Mouse (Mus musculus): ENCODE measurements around the gene Ddx56. TPM values are rescaled to one million over a fixed set of nuclear protein-coding genes. Genes with fewer than 3 reads are reported as not detected.
"Not testable (repeated sequence)": the region's sequence is repeated elsewhere in the genome, so short reads cannot be mapped to it uniquely, and the experiment has no call there.

Gene Ddx56
- polyA plus RNA-seq, 1 experiment from 2014 or later = 91.7 TPM

DNA sequence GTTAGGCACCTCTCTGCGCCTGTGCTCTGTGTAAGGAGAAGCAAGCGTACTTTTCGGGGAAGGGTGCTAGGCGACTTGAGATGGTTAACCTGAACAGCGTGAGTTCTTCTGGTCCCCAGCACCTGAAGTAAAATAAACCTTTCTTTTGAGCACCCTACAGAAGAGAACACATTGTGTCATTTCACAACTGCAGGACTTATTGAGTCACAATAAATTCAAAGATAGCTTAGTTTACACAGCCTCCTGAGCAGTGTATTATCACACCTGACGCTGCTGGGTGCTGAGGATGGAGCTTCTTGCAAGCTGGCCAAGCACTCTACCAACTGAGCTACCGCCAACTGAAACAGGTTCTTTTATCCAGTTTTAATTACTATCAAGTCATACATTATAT is 7.5 kb upstream of the Ddx56 start:
- Histone ChIP-seq H3K4me2 (ENCODE audit: low read length) (peak overlapping the region; percentile 97), H3K36me3 (ENCODE audit: control insufficient read depth, insufficient read depth, low read length) (peaks cover 26% of the 10 kb centered on the region), H3K9ac (ENCODE audit: low read length) (peak overlapping the region; percentile 87), H3K4me1 (ENCODE audit: control insufficient read depth, insufficient read depth, low read length) (peaks cover 20% of the 10 kb centered on the region), H3K4me3 (ENCODE audit: low read depth, low read length) (peak overlapping the region; percentile 74), H3K9me3 (replicated peaks; ENCODE audit: control insufficient read depth, low read length) (no peaks in the 10 kb centered on the region), H3K27me3 (replicated peaks; ENCODE audit: control insufficient read depth, insufficient read depth, low read length) (no peaks in the 10 kb centered on the region), H3K27ac (ENCODE audit: low read depth, low read length) (peak overlapping the region; percentile 86)
- DNase-seq (ENCODE audit: low spot score) = no peak
- 23% methylated on average over 7 of the region's 7 CpGs for WGBS
- peak; percentile 32; the same call in 1 of the 2 replicates for ATAC-seq

DNA sequence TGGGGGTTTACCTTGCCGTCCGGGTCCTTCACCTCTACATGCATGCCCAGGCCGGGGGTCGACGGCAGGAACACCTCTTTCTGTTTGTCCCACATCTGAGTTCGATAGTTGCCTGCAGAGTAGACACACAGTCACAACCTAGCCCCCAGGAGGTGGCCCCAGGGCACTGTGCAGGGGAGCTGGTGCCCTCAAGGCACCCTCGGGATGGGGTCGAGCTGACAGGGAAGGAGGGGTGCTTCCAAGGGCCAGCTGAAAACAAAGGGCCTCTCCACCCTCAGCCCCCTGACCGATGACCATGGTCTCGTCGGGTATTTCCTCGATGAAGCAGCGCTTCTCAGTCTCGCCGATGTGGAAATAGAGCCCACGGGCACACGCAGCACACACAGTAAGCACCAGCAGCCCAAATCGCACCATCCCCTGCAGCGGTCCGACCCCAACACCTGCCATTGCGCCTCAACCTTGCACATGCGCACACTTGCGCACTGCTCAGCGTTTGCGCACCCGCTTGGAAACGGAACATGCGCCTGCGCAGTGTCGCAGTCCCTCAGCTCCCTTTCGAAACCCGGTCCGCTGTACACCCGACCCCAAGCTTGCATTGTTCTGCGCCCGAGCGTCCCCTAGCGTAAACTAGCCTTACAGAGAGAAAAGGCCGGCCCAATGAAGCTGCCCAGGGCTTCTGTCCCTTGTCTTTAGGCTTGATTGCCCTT is 7.0 kb upstream of the Ddx56 start, which contains the start of gene Tmed4:
Gene Tmed4, minus strand, starts transcription at position 484 of the 707 bp plus-strand sequence.
- Histone ChIP-seq H3K36me3 (ENCODE audit: control insufficient read depth, insufficient read depth, low read length) (peaks cover 27% of the 10 kb centered on the region), H3K4me1 (ENCODE audit: control insufficient read depth, insufficient read depth, low read length) (peaks cover 20% of the 10 kb centered on the region), H3K9ac (ENCODE audit: low read length) (peak within 1 kb of the TSS; percentile 87), H3K27ac (ENCODE audit: low read depth, low read length) (peak within 1 kb of the TSS; percentile 86), H3K27me3 (replicated peaks; ENCODE audit: control insufficient read depth, insufficient read depth, low read length) (no peaks in the 10 kb centered on the region), H3K4me3 (ENCODE audit: low read depth, low read length) (peak within 1 kb of the TSS; percentile 74), H3K4me2 (ENCODE audit: low read length) (peak within 1 kb of the TSS; percentile 97), H3K9me3 (replicated peaks; ENCODE audit: control insufficient read depth, low read length) (no peaks in the 10 kb centered on the region)
- WGBS = under 1% methylated on average over 39 of the region's 39 CpGs
- ATAC-seq = peak; percentile 98
- DNase-seq (ENCODE audit: low spot score) = peak; percentile 99

DNA sequence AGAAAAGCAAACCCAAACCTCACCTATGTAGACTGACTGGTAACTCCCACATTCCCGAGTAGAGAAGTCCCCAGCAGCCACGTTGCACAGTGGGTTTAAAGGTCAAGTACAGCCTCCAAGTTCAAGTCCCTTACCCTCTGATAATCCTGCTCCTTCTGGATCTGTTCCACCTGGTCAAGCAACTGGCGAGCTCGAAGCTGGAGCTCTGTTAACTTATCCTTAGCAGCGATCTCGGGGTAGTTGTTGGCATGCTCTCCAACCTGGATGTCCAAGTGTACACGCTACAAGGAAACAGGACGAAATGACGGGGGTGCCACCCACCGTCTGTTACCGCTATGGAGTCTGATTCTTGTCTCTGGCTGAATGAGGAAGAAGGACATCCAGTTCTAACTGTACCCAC is 6.0 kb upstream of the Ddx56 start:
- peaks cover 31% of the 10 kb centered on the region for H3K36me3 ChIP-seq (ENCODE audit: control insufficient read depth, insufficient read depth, low read length)
- no peaks in the 10 kb centered on the region for H3K27me3 ChIP-seq (replicated peaks; ENCODE audit: control insufficient read depth, insufficient read depth, low read length)
- H3K9ac ChIP-seq (ENCODE audit: low read length) = peak overlapping the region; percentile 87
- H3K4me2 ChIP-seq (ENCODE audit: low read length) = peak overlapping the region; percentile 97
- H3K27ac ChIP-seq (ENCODE audit: low read depth, low read length) = no peak overlapping the region
- H3K9me3 ChIP-seq (replicated peaks; ENCODE audit: control insufficient read depth, low read length) = no peaks in the 10 kb centered on the region
- no peak for ATAC-seq
- DNase-seq (ENCODE audit: low spot score) = no peak
- H3K4me1 ChIP-seq (ENCODE audit: control insufficient read depth, insufficient read depth, low read length) = peaks cover 20% of the 10 kb centered on the region
- WGBS = 65% methylated on average over 11 of the region's 11 CpGs
- peak overlapping the region; percentile 74 for H3K4me3 ChIP-seq (ENCODE audit: low read depth, low read length)

DNA sequence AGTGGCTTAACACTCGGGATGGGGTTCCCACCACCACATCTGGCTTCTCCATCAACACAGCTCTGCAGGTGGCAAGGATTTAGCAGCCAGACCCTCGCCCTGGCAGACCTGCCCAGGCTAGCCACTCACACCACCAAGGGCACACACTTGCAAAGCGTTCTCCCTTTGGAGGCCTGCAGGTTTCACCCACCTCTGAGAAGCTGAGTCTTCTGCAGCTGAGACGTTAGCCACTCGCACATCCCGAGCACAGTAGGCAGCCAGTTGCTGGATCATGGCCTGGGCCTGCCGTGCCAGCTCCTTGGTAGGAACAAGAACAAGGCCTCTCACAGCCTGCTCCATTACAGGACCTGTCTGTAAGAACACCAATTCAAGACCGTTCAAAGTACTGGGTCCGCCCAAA is 951 bp downstream of the Ddx56 start:
- Histone ChIP-seq H3K4me1 (ENCODE audit: control insufficient read depth, insufficient read depth, low read length) (peaks cover 7% of the 10 kb centered on the region), H3K27ac (ENCODE audit: low read depth, low read length) (no peak overlapping the region), H3K9me3 (replicated peaks; ENCODE audit: control insufficient read depth, low read length) (no peaks in the 10 kb centered on the region), H3K9ac (ENCODE audit: low read length) (peak overlapping the region; percentile 86), H3K36me3 (ENCODE audit: control insufficient read depth, insufficient read depth, low read length) (peaks cover 63% of the 10 kb centered on the region), H3K4me2 (ENCODE audit: low read length) (peak overlapping the region; percentile 89), H3K27me3 (replicated peaks; ENCODE audit: control insufficient read depth, insufficient read depth, low read length) (no peaks in the 10 kb centered on the region), H3K4me3 (ENCODE audit: low read depth, low read length) (peak overlapping the region; percentile 94)
- DNase-seq (ENCODE audit: low spot score) (no peak), ATAC-seq (no peak)
- 74% methylated on average over 9 of the region's 9 CpGs for WGBS

DNA sequence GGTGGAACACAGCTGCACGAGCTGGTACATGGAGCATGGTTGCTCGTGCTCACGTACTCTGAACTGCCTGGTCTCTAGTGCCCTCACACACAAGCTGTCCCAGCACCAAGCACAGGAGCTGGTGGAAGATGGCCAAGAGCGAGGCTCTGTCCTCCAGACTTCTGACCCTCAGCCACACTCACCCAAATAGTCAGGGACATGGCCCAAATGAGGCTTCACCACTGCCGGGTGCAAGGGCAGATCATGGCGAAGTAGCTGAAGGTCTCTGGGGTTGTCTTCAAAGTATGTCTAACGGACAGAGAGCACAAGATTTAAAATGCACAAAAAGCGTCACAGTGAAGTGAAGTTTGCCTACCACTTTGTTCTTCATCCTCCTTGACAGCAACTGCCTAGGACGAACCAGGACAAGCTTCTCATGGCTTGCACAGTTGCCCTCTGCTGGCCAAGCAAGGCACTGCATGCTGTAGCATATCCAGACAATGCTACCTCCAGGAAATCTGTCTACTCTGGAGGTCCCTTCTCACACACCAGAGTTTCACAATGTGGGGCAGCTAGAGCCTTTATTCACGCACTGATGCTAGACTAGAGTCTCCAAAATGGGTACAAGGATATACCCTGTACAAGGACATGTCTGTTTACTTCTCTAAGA is 6.0 kb downstream of the Ddx56 start:
- Histone ChIP-seq H3K4me2 (ENCODE audit: low read length) (no peak overlapping the region), H3K4me3 (ENCODE audit: low read depth, low read length) (no peak overlapping the region), H3K9ac (ENCODE audit: low read length) (no peak overlapping the region), H3K27ac (ENCODE audit: low read depth, low read length) (no peak overlapping the region), H3K36me3 (ENCODE audit: control insufficient read depth, insufficient read depth, low read length) (peaks cover 86% of the 10 kb centered on the region), H3K27me3 (replicated peaks; ENCODE audit: control insufficient read depth, insufficient read depth, low read length) (no peaks in the 10 kb centered on the region), H3K4me1 (ENCODE audit: control insufficient read depth, insufficient read depth, low read length) (peaks cover 3% of the 10 kb centered on the region), H3K9me3 (replicated peaks; ENCODE audit: control insufficient read depth, low read length) (no peaks in the 10 kb centered on the region)
- ATAC-seq (peak; percentile 67; the same call in 1 of the 2 replicates), DNase-seq (ENCODE audit: low spot score) (peak; percentile 89)
- WGBS = 73% methylated on average over 10 of the region's 10 CpGs

DNA sequence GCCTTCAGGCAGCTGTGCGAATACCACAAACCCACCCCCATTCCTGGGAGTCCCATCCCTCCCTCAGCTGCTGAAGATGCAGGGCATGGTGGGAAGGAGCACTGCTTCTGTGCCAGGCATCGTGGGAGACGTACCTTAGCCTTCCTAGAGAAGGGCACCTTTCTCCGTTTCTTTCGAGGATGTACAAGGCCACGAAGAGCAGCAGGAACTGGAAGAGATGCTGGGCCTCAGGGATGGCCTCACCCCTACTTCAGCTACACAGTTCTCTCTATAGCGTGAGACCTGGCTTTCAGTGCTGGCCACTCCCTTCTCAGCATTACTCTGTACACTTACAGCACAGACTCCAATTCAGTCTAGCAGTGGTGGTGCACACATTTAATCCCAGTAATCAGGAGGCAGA is 8.2 kb downstream of the Ddx56 start:
- no peaks in the 10 kb centered on the region for H3K4me1 ChIP-seq (ENCODE audit: control insufficient read depth, insufficient read depth, low read length)
- H3K9me3 ChIP-seq (replicated peaks; ENCODE audit: control insufficient read depth, low read length) = no peaks in the 10 kb centered on the region
- H3K36me3 ChIP-seq (ENCODE audit: control insufficient read depth, insufficient read depth, low read length) = peaks cover 66% of the 10 kb centered on the region
- DNase-seq (ENCODE audit: low spot score) = no peak
- H3K4me3 ChIP-seq (ENCODE audit: low read depth, low read length) = no peak overlapping the region
- WGBS = 95% methylated on average over 7 of the region's 7 CpGs
- ATAC-seq = no peak
- H3K9ac ChIP-seq (ENCODE audit: low read length) = no peak overlapping the region
- H3K27ac ChIP-seq (ENCODE audit: low read depth, low read length) = no peak overlapping the region
- no peak overlapping the region for H3K4me2 ChIP-seq (ENCODE audit: low read length)
- no peaks in the 10 kb centered on the region for H3K27me3 ChIP-seq (replicated peaks; ENCODE audit: control insufficient read depth, insufficient read depth, low read length)

DNA sequence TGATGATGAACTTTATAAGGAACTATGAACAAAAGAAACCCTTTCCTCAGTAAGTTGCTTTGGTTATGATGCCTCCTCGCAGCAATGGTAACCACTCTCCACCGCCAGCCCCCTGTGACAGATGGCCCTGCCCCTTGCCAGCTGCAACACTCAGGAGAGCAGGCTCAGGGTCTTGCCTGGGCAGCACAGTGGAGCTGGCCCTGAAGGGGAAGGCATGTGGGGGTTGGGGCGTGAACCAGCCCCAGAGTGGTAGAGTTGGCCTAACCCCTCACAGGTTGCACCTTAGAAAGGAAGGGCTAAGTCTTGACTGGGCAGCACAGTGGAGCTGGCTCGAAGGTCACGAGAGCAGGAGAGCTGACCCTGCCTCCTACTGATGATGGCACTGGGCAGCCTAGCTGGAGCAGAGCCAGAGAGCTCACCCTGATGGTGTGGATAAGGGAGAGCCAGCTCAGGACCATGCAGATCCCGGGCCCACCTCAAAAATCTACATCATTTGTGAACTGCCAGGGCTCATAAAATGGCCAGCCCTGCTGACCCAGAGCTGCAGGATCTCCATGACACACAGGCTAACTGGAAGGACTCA is 11.0 kb downstream of the Ddx56 start:
- H3K4me2 ChIP-seq (ENCODE audit: low read length) = no peak overlapping the region
- H3K4me1 ChIP-seq (ENCODE audit: control insufficient read depth, insufficient read depth, low read length) = no peaks in the 10 kb centered on the region
- WGBS = 73% methylated on average over 6 of the region's 6 CpGs
- peaks cover 41% of the 10 kb centered on the region for H3K36me3 ChIP-seq (ENCODE audit: control insufficient read depth, insufficient read depth, low read length)
- H3K27me3 ChIP-seq (replicated peaks; ENCODE audit: control insufficient read depth, insufficient read depth, low read length) = no peaks in the 10 kb centered on the region
- H3K9ac ChIP-seq (ENCODE audit: low read length) = no peak overlapping the region
- no peak overlapping the region for H3K4me3 ChIP-seq (ENCODE audit: low read depth, low read length)
- no peaks in the 10 kb centered on the region for H3K9me3 ChIP-seq (replicated peaks; ENCODE audit: control insufficient read depth, low read length)
- peak; percentile 42; the same call in 1 of the 2 replicates for ATAC-seq
- no peak overlapping the region for H3K27ac ChIP-seq (ENCODE audit: low read depth, low read length)
- DNase-seq (ENCODE audit: low spot score) = no peak

DNA sequence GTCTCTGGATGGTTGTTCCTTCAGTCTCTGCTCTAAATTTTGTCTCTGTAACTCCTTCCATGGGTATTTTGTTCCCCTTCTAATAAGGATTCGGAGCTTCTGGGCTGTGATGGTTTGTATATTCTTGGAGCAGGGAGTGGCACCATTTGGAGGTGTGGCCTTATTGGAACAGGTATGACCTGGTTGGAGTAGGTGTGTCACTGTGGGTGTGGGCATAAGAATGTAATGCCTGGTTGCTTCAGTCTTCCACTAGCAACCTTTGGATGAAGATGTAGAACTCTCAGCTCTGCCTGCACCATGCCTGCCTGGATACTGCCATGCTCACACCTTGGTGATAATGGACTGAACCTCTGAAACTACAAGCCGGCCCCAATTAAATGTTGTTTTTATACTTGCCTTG is 13.0 kb downstream of the Ddx56 start:
- H3K9ac ChIP-seq (ENCODE audit: low read length); H3K4me1 ChIP-seq (ENCODE audit: control insufficient read depth, insufficient read depth, low read length); H3K4me3 ChIP-seq (ENCODE audit: low read depth, low read length); H3K27me3 ChIP-seq (replicated peaks; ENCODE audit: control insufficient read depth, insufficient read depth, low read length); H3K4me2 ChIP-seq (ENCODE audit: low read length); H3K27ac ChIP-seq (ENCODE audit: low read depth, low read length); ATAC-seq; DNase-seq (ENCODE audit: low spot score); H3K9me3 ChIP-seq (replicated peaks; ENCODE audit: control insufficient read depth, low read length): not testable (repeated sequence)
- peaks cover 22% of the 10 kb centered on the region for H3K36me3 ChIP-seq (ENCODE audit: control insufficient read depth, insufficient read depth, low read length)
- 93% methylated on average over 2 of the region's 2 CpGs for WGBS

DNA sequence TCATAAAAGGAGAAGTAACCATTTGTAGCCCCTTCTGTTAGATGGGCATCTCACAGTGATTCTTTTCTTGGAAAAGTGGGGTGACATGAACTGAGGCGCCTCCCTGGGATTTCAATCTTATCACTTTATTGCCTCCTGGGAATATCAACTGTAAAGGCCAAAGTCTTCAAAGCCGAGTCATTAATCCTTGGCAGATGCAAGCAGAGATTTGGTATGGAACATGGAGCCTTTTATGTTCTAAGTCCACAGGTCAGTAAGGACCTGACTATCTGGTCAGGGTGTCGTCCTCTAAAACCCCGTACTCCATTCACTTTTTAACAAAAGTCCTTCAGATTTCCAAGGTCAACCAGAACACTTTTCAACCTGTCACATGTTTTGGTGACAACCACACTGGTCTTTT is 14.7 kb downstream of the Ddx56 start:
- Histone ChIP-seq H3K4me1 (ENCODE audit: control insufficient read depth, insufficient read depth, low read length) (no peaks in the 10 kb centered on the region), H3K4me3 (ENCODE audit: low read depth, low read length) (no peak overlapping the region), H3K9me3 (replicated peaks; ENCODE audit: control insufficient read depth, low read length) (no peaks in the 10 kb centered on the region), H3K4me2 (ENCODE audit: low read length) (no peak overlapping the region), H3K9ac (ENCODE audit: low read length) (no peak overlapping the region), H3K27ac (ENCODE audit: low read depth, low read length) (no peak overlapping the region), H3K27me3 (replicated peaks; ENCODE audit: control insufficient read depth, insufficient read depth, low read length) (no peaks in the 10 kb centered on the region), H3K36me3 (ENCODE audit: control insufficient read depth, insufficient read depth, low read length) (peaks cover 4% of the 10 kb centered on the region)
- ATAC-seq = no peak
- 94% methylated on average over 4 of the region's 4 CpGs for WGBS
- DNase-seq (ENCODE audit: low spot score) = no peak
